Mouse (Mus musculus) brain, adult 2 months (tissue): Measurements from ENCODE around the gene Zfp503.
A peak's percentile ranks its signal among the peaks of the same experiment; 100 is the strongest.

Experiments used
- DNase-seq: peaks from one replicate; pipeline ENCODE4 v3.0.0; 2011; ENCODE audit warnings: low read depth, low spot score

Gene Zfp503

GRCm38 (mm10) chr14:21989291-21989913, at the start of gene Zfp503:
Zfp503 (minus strand) TSS chr14:21989601.
- DNase-seq: no peak

GRCm38 (mm10) chr14:22037498-22038131, 48.2 kb upstream of the Zfp503 start:
- no peak for DNase-seq

GRCm38 (mm10) chr14:22036802-22037497, 47.5 kb upstream of the Zfp503 start:
- DNase-seq: no peak

GRCm38 (mm10) chr14:22036338-22036737, 46.9 kb upstream of the Zfp503 start:
- DNase-seq: no peak

GRCm38 (mm10) chr14:22035900-22036299, 46.5 kb upstream of the Zfp503 start:
- no peak for DNase-seq

- no peak for DNase-seq
Observed at GRCm38 (mm10) chr14:22023533-22023932, 34.1 kb upstream of the Zfp503 start.

GRCm38 (mm10) chr14:22020885-22021284, 31.5 kb upstream of the Zfp503 start:
- DNase-seq: peak; percentile 82

GRCm38 (mm10) chr14:22019949-22020845, 30.8 kb upstream of the Zfp503 start:
- DNase-seq: no peak

- peak; percentile 71 for DNase-seq
Observed at GRCm38 (mm10) chr14:22019252-22019948, 30.0 kb upstream of the Zfp503 start, which contains the start of gene Lrmda. Lrmda (plus strand) TSS chr14:22019712.

- DNase-seq: no peak
Observed at GRCm38 (mm10) chr14:22017011-22017410, 27.6 kb upstream of the Zfp503 start.

GRCm38 (mm10) chr14:22014781-22015180, 25.4 kb upstream of the Zfp503 start:
- no peak for DNase-seq

GRCm38 (mm10) chr14:22014315-22014714, 24.9 kb upstream of the Zfp503 start:
- DNase-seq: no peak

- DNase-seq: no peak
Observed at GRCm38 (mm10) chr14:22007006-22007405, 17.6 kb upstream of the Zfp503 start.

GRCm38 (mm10) chr14:22004943-22005342, 15.5 kb upstream of the Zfp503 start:
- DNase-seq: no peak

GRCm38 (mm10) chr14:22003631-22004030, 14.2 kb upstream of the Zfp503 start:
- no peak for DNase-seq

GRCm38 (mm10) chr14:22003231-22003630, 13.8 kb upstream of the Zfp503 start:
- DNase-seq: no peak

GRCm38 (mm10) chr14:21999588-21999987, 10.2 kb upstream of the Zfp503 start:
- no peak for DNase-seq

- DNase-seq: peak; percentile 65
Observed at GRCm38 (mm10) chr14:21995031-21995754, 5.8 kb upstream of the Zfp503 start.

GRCm38 (mm10) chr14:21994061-21994990, 4.9 kb upstream of the Zfp503 start:
- DNase-seq: no peak
